In genomic region chr13:96961366-96962157, GRCm38 (mm10) we compare ENCODE assay signal across 25 mouse cellular contexts. TPM values are rescaled to one million over a fixed set of nuclear protein-coding genes. Genes with fewer than 3 reads are reported as not detected.
A peak's percentile ranks its signal among the peaks of the same experiment; 100 is the strongest.
DNase-seq lines count a peak whose midpoint lies in the region; ATAC-seq and TF ChIP-seq lines count a peak whose summit lies in the region.
"Had no signal": no experiment of that assay in that cellular context is flagged by ENCODE, and none has a peak within 500 bp of the region (broad histone marks: within the 10 kb centered on the region; RNA-seq: fewer than 3 reads in every experiment).

No protein-coding gene starts in this region.

- H3K27me3 ChIP-seq in midbrain, postnatal 0 days (ENCODE audit: insufficient read depth, low read length): no peaks in the 10 kb centered on the region
- H3K27me3 ChIP-seq in midbrain, embryonic 13.5 days: no peaks in the 10 kb centered on the region
- no peaks in the 10 kb centered on the region for H3K27me3 ChIP-seq in neural tube, embryonic 15.5 days (replicated peaks)
- H3K27me3 ChIP-seq: stomach, embryonic 15.5 days had no signal

- H3K9me3 ChIP-seq in midbrain, postnatal 0 days (ENCODE audit: low read length): no peaks in the 10 kb centered on the region
- no peaks in the 10 kb centered on the region for H3K9me3 ChIP-seq in midbrain, embryonic 13.5 days
- H3K9me3 ChIP-seq in neural tube, embryonic 15.5 days (replicated peaks): no peaks in the 10 kb centered on the region
- H3K9me3 ChIP-seq: forebrain, embryonic 10.5 days; stomach, embryonic 15.5 days had no signal

- 73% methylated on average over 9 of the region's 9 CpGs for WGBS in midbrain, postnatal 0 days
- 83% methylated on average over 9 of the region's 9 CpGs for whole genome bisulfite sequencing in midbrain, embryonic 13.5 days
- 87% methylated on average over 9 of the region's 9 CpGs for whole genome bisulfite sequencing in neural tube, embryonic 15.5 days

- H3K9ac ChIP-seq in midbrain, postnatal 0 days (replicated peaks; ENCODE audit: low read length, poor library complexity, severe bottlenecking): no peak overlapping the region
- no peak overlapping the region for H3K9ac ChIP-seq in midbrain, embryonic 13.5 days (replicated peaks)
- no peak overlapping the region for H3K9ac ChIP-seq in neural tube, embryonic 15.5 days (replicated peaks)
- H3K9ac ChIP-seq: hindbrain, embryonic 14.5 days; stomach, embryonic 15.5 days had no signal

- no peak overlapping the region for H3K4me2 ChIP-seq in midbrain, postnatal 0 days (ENCODE audit: low read depth, low read length, poor library complexity, severe bottlenecking)
- no peak overlapping the region for H3K4me2 ChIP-seq in midbrain, embryonic 13.5 days (replicated peaks)
- no peak overlapping the region for H3K4me2 ChIP-seq in neural tube, embryonic 15.5 days
- H3K4me2 ChIP-seq: heart, embryonic 11.5 days; hindbrain, embryonic 14.5 days; liver, embryonic 11.5 days; stomach, embryonic 15.5 days had no signal

- no peaks in the 10 kb centered on the region for H3K36me3 ChIP-seq in midbrain, postnatal 0 days (ENCODE audit: insufficient read depth, low read length)
- H3K36me3 ChIP-seq in midbrain, embryonic 13.5 days: no peaks in the 10 kb centered on the region
- no peaks in the 10 kb centered on the region for H3K36me3 ChIP-seq in neural tube, embryonic 15.5 days
- H3K36me3 ChIP-seq: forebrain, embryonic 10.5 days; stomach, embryonic 15.5 days had no signal

- no peak overlapping the region for H3K27ac ChIP-seq in midbrain, postnatal 0 days (ENCODE audit: low read depth, low read length)
- H3K27ac ChIP-seq in midbrain, embryonic 13.5 days: no peak overlapping the region
- no peak overlapping the region for H3K27ac ChIP-seq in neural tube, embryonic 15.5 days (replicated peaks)
- H3K27ac ChIP-seq: forebrain, embryonic 10.5 days; gastrocnemius, adult 2 months; hindbrain, embryonic 14.5 days; stomach, embryonic 15.5 days had no signal

- peak; percentile 98 for ATAC-seq in frontal cortex, adult (ENCODE audit: low TSS enrichment)
- ATAC-seq in midbrain, postnatal 0 days (ENCODE audit: low FRiP score): no peak
- ATAC-seq in midbrain, embryonic 13.5 days: no peak
- no peak for ATAC-seq in neural tube, embryonic 15.5 days (ENCODE audit: low FRiP score)
- ATAC-seq: midbrain, embryonic 16.5 days had no signal

- DNase-seq in frontal cortex, postnatal 25 days (ENCODE audit: low spot score in 2 of 2): no peak
- DNase-seq in midbrain, postnatal 0 days (ENCODE audit: low spot score): peak; percentile 26
- peak; percentile 15 to 60 for DNase-seq in frontal cortex, postnatal 36 days (ENCODE audit: low spot score in 2 of 2)
- peak; percentile 91 for DNase-seq in telencephalon, adult 2 months (ENCODE audit: low read depth, low spot score)
- no peak for DNase-seq in urinary bladder, adult 18-20 months (ENCODE audit: low spot score in 2 of 2)
- DNase-seq: adrenal gland, adult 8-10 months; cerebellum, adult 18-20 months; cerebellum, postnatal 25 days; embryo, embryonic 11 days; gastrocnemius, adult 2 months; heart, postnatal 14 days; kidney, adult 8-10 months; kidney, postnatal 14 days; lung, adult 2 months; lung, postnatal 36 days had no signal

- H3K4me1 ChIP-seq in midbrain, postnatal 0 days (ENCODE audit: insufficient read depth, low read length): no peaks in the 10 kb centered on the region
- no peaks in the 10 kb centered on the region for H3K4me1 ChIP-seq in midbrain, embryonic 13.5 days (replicated peaks)
- H3K4me1 ChIP-seq in neural tube, embryonic 15.5 days: no peaks in the 10 kb centered on the region
- H3K4me1 ChIP-seq: forebrain, embryonic 10.5 days; stomach, embryonic 15.5 days had no signal

- no peak for TF ChIP-seq CTCF in midbrain, postnatal 0 days (IDR thresholded peaks at IDR 0.05)

- H3K4me3 ChIP-seq in midbrain, postnatal 0 days (ENCODE audit: low read depth, low read length): no peak overlapping the region
- H3K4me3 ChIP-seq in midbrain, embryonic 13.5 days (replicated peaks): no peak overlapping the region
- no peak overlapping the region for H3K4me3 ChIP-seq in neural tube, embryonic 15.5 days (replicated peaks)
- H3K4me3 ChIP-seq: forebrain, embryonic 10.5 days; gastrocnemius, adult 2 months; stomach, embryonic 15.5 days had no signal

RNA-seq across cellular contexts. Expression of gene Gcnt4, which starts 37.1 kb away (rescaled TPM):
- 0.47 and 0.93 TPM in 2 replicates for total RNA-seq in midbrain, postnatal 0 days (2014; rRNA removed)
- 0.22 and 0.26 TPM in 2 replicates for polyA plus RNA-seq in midbrain, postnatal 0 days (2015; fragmentation: Nextera tagmentation; extraction: Ambion mirVana)
- 0.12 and 0.15 TPM in 2 replicates for polyA plus RNA-seq in midbrain, embryonic 13.5 days (2015; fragmentation: Nextera tagmentation; extraction: Ambion mirVana)
- 0.08 and 0.20 TPM in 2 replicates for polyA plus RNA-seq in neural tube, embryonic 15.5 days (2015; fragmentation: Nextera tagmentation; extraction: Ambion mirVana)
- total RNA-seq: megakaryocyte-erythroid progenitor cell, adult 5-6 weeks had no signal

Comparison
In these comparisons a context has a peak if more than half of its experiments do, and no peak if none do; other contexts are left out.
1. DNase-seq: peak in midbrain, postnatal 0 days (single experiment), frontal cortex, postnatal 36 days (2 of 2) and telencephalon, adult 2 months (single experiment); none in frontal cortex, postnatal 25 days (0 of 2) and urinary bladder, adult 18-20 months (0 of 2).